Mouse (Mus musculus) heart, embryonic 16.5 days (tissue): ENCODE results near the gene Pcnx4. TPM values are rescaled to one million over a fixed set of nuclear protein-coding genes. Genes with fewer than 3 reads are reported as not detected.

Source experiments
- ATAC-seq: fragments of 200-750 bp; cut with Nextera tagmentation; replicated peaks from 2 replicates; pipeline ENCODE4 v1.8.0; 2017; ENCODE audit warnings: moderate number of reproducible peaks; ENCODE audit not compliant: insufficient read depth, low FRiP score; ENCODE audit errors: extremely low read depth
- H3K27ac ChIP-seq: fragments of 300-500 bp; sonication (generic); 2 replicates; pipeline ENCODE4 v1.5.1; 2014; ENCODE audit warnings: mild to moderate bottlenecking, low read length, control low read depth, moderate library complexity
- H3K27me3 ChIP-seq: fragments of 300-500 bp; sonication (generic); 2 replicates; pipeline ENCODE4 v1.6.1; 2014; ENCODE audit warnings: low read length, mixed read lengths; ENCODE audit not compliant: control insufficient read depth, insufficient read depth
- H3K36me3 ChIP-seq: fragments of 300-500 bp; sonication (generic); 2 replicates; pipeline ENCODE4 v1.6.1; 2014; ENCODE audit not compliant: control insufficient read depth, insufficient read depth
- H3K4me1 ChIP-seq: fragments of 300-500 bp; sonication (generic); 2 replicates; pipeline ENCODE4 v1.6.1; 2014; ENCODE audit warnings: low read length, mixed read lengths; ENCODE audit not compliant: control insufficient read depth, insufficient read depth
- H3K4me2 ChIP-seq: fragments of 300-500 bp; sonication (generic); 2 replicates; pipeline ENCODE4 v1.6.1; 2014; ENCODE audit warnings: low read depth, mild to moderate bottlenecking, control low read depth, low read length
- H3K4me3 ChIP-seq: fragments of 300-500 bp; sonication (generic); 2 replicates; pipeline ENCODE4 v1.5.1; 2014; ENCODE audit warnings: mild to moderate bottlenecking, control low read depth, low read length
- H3K9ac ChIP-seq: fragments of 300-500 bp; sonication (generic); 2 replicates; pipeline ENCODE4 v1.6.1; 2014; ENCODE audit warnings: low read length, control low read depth
- H3K9me3 ChIP-seq: fragments of 300-500 bp; sonication (generic); replicated peaks from 2 replicates; pipeline ENCODE4 v1.6.1; 2016; ENCODE audit warnings: low read length; ENCODE audit not compliant: control insufficient read depth
- WGBS: fragments of 180-500 bp; shearing (Covaris S2); extraction: QIAGEN DNeasy Blood & Tissue Kit; methylation state at CpG from one replicate; pipeline ENCODE4 v1.1.7; 2014; 5-methylcytosine and 5-hydroxymethylcytosine counted together
- polyA plus RNA-seq: library from polyadenylated mRNA; unstranded; fragments of >200 nt; fragmentation: Nextera tagmentation; extraction: Ambion mirVana; gene quantifications from 2 replicates; pipeline ENCODE4 v1.2.1, GENCODE M21; 2015

Gene Pcnx4
- 6.4 and 6.8 TPM in 2 replicates for polyA plus RNA-seq

DNA sequence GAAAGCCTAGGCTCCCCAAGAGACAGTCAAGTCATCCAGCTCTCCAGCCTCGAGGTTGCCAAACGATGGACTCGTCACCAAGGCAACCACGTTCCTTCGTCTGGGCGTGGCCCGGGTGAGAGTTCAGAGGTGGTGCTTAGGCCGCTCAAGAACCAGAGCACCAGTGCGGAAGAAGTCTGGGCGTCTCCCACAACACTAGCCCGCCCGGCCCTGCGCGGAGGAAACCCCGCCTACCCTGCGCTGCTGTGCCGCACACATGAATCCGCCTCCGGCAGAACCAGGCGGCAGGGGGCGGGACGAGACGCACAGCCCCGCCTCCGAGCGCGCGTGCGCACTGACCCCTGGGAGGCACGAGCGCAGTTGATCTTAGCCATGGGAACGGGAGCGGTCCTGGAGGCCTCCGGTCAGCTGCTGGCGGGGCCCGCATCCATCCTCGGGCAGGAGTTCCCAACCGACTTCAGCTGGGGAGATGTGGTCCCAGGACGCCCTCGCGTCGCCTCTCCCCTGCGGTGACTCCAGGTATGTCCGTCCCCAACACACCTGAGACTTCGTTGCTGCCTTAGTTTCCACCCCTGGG, at the start of gene Pcnx4:
TSS of gene Pcnx4 (plus strand) at position 363 of the 577 bp plus-strand sequence.
- Histone ChIP-seq H3K9me3 (no peaks in the 10 kb centered on the region), H3K9ac (peak within 1 kb of the TSS; percentile 84), H3K4me2 (peak within 1 kb of the TSS; percentile 79), H3K27ac (peak within 1 kb of the TSS; percentile 74), H3K4me3 (peak within 1 kb of the TSS; percentile 85), H3K4me1 (peaks cover 5% of the 10 kb centered on the region), H3K27me3 (no peaks in the 10 kb centered on the region), H3K36me3 (no peaks in the 10 kb centered on the region)
- WGBS: under 1% methylated on average over 45 of the region's 45 CpGs
- ATAC-seq: peak; percentile 100

DNA sequence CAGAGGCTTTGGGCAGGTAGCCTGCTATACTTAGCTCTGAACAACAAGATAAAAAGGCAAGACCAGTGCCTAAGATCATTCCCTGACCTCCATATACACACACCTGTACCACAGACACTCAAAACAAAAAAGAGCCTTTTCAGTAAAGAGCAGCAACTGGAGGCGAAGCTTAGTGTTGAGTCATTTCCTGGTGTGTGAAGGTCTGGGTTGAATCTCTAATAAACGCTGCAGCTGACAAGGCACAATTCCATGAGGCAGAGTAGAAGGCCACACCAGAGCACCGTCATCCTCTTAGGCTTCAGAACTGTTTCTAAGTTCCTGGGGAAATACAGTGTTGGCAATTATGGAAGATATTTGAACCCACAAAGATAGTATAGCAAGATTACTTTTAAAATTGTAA, 48.7 kb upstream of the Pcnx4 start:
- Histone ChIP-seq H3K36me3 (no peaks in the 10 kb centered on the region), H3K4me1 (peaks cover 2% of the 10 kb centered on the region; the same call in 1 of the 2 replicates), H3K9me3 (no peaks in the 10 kb centered on the region), H3K9ac (no peak overlapping the region), H3K27me3 (no peaks in the 10 kb centered on the region), H3K27ac (no peak overlapping the region), H3K4me3 (no peak overlapping the region), H3K4me2 (no peak overlapping the region)
- 64% methylated on average over 3 of the region's 3 CpGs for WGBS
- ATAC-seq: no peak

DNA sequence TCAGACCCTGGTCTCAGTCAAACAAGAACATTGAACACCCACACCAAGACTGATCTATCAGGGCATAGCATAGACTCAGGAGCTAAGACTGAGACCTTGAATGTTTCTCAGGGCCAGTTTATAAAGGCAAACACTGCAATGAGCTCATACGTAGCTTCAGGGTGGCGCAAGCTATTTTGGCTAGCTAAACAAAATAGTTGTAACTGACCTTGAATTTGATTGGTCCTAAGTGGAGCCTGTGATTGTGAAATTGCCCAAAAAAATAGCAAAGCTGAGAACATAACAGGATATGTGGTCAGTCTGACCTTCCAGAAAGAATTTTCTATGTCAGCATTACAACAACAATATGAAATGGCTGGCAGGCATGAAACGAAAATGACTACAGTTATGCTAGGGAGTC, 46.2 kb upstream of the Pcnx4 start:
- peaks cover 2% of the 10 kb centered on the region; the same call in 1 of the 2 replicates for H3K4me1 ChIP-seq
- WGBS: 77% methylated on average over 3 of the region's 3 CpGs
- no peaks in the 10 kb centered on the region for H3K36me3 ChIP-seq
- H3K9me3 ChIP-seq: no peaks in the 10 kb centered on the region
- no peak for ATAC-seq
- H3K27ac ChIP-seq: no peak overlapping the region
- no peak overlapping the region for H3K4me2 ChIP-seq
- no peaks in the 10 kb centered on the region for H3K27me3 ChIP-seq
- H3K9ac ChIP-seq: no peak overlapping the region
- no peak overlapping the region for H3K4me3 ChIP-seq

GRCm38 (mm10) chr12:72491063-72491719, 45.0 kb upstream of the Pcnx4 start:
- 38% methylated on average over 3 of the region's 3 CpGs for WGBS

GRCm38 (mm10) chr12:72496866-72497600, 39.1 kb upstream of the Pcnx4 start:
- no peak overlapping the region for H3K4me3 ChIP-seq
- WGBS: 72% methylated on average over 12 of the region's 12 CpGs
- H3K36me3 ChIP-seq: no peaks in the 10 kb centered on the region
- no peaks in the 10 kb centered on the region for H3K9me3 ChIP-seq
- no peaks in the 10 kb centered on the region for H3K27me3 ChIP-seq
- H3K9ac ChIP-seq: no peak overlapping the region
- no peak for ATAC-seq
- H3K4me1 ChIP-seq: no peaks in the 10 kb centered on the region
- H3K27ac ChIP-seq: no peak overlapping the region
- H3K4me2 ChIP-seq: no peak overlapping the region

More at GRCm38 (mm10) chr12:72491063-72491719, 45.0 kb upstream of the Pcnx4 start:
- no peaks in the 10 kb centered on the region for H3K36me3 ChIP-seq
- peaks cover 2% of the 10 kb centered on the region; the same call in 1 of the 2 replicates for H3K4me1 ChIP-seq
- no peak overlapping the region for H3K4me2 ChIP-seq
- 0 out of 2 replicates have a peak overlapping the region, but pooled peaks have one; percentile 18 for H3K27ac ChIP-seq
- H3K27me3 ChIP-seq: no peaks in the 10 kb centered on the region
- H3K9ac ChIP-seq: no peak overlapping the region
- H3K4me3 ChIP-seq: no peak overlapping the region
- no peak for ATAC-seq
- H3K9me3 ChIP-seq: no peaks in the 10 kb centered on the region

- Histone ChIP-seq H3K9ac (no peak overlapping the region), H3K36me3 (no peaks in the 10 kb centered on the region)
- ATAC-seq: no peak
Observed at GRCm38 (mm10) chr12:72509606-72510005, 26.6 kb upstream of the Pcnx4 start.

GRCm38 (mm10) chr12:72515446-72515845, 20.7 kb upstream of the Pcnx4 start:
- no peak overlapping the region for H3K9ac ChIP-seq
- 62% methylated on average over 3 of the region's 3 CpGs for WGBS
- no peaks in the 10 kb centered on the region for H3K27me3 ChIP-seq
- no peak for ATAC-seq
- no peaks in the 10 kb centered on the region for H3K36me3 ChIP-seq
- no peaks in the 10 kb centered on the region for H3K9me3 ChIP-seq
- H3K4me2 ChIP-seq: no peak overlapping the region
- no peak overlapping the region for H3K4me3 ChIP-seq
- H3K27ac ChIP-seq: no peak overlapping the region
- H3K4me1 ChIP-seq: no peaks in the 10 kb centered on the region

More at GRCm38 (mm10) chr12:72509606-72510005, 26.6 kb upstream of the Pcnx4 start:
- Histone ChIP-seq H3K27me3 (no peaks in the 10 kb centered on the region), H3K4me3 (no peak overlapping the region), H3K4me2 (no peak overlapping the region), H3K4me1 (no peaks in the 10 kb centered on the region), H3K9me3 (no peaks in the 10 kb centered on the region), H3K27ac (no peak overlapping the region)
- WGBS: 81% methylated on average over 7 of the region's 7 CpGs

DNA sequence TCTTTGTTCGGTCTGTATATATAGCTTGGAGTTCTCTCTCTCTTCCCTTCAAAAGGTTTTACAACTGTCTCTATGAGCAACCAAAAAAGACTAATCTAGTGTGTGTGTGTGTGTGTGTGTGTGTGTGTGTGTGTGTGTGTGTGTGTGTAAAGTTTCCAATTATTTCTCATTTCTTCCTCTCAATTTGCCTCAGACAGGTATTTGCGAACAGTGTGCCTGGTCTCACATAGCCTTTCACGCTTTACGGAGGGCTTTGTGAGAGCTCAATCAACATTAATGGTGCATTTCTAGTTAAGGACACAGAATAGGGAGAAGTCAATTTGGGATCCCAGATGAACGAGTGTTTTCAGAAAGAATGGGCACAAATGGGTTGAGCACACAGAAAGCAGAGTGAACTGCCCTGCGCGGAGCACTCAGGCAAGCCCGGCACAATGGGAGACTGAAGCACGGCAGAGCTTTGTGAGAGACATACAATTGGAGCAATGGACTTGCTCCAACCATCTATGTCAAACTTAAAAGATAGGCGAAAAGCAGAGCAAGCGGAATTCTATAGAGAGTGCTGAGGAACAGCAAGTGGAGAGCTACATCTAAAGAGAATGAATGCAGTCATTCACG, 18.0 kb upstream of the Pcnx4 start:
- Histone ChIP-seq H3K4me1 (no peaks in the 10 kb centered on the region), H3K9ac (no peak overlapping the region), H3K36me3 (no peaks in the 10 kb centered on the region), H3K4me3 (no peak overlapping the region), H3K27me3 (no peaks in the 10 kb centered on the region), H3K9me3 (no peaks in the 10 kb centered on the region), H3K27ac (no peak overlapping the region), H3K4me2 (no peak overlapping the region)
- no peak for ATAC-seq
- 87% methylated on average over 12 of the region's 12 CpGs for WGBS
